Mouse (Mus musculus): Measurements from ENCODE around the gene 4921501E09Rik. TPM values are rescaled to one million over a fixed set of nuclear protein-coding genes. Genes with fewer than 3 reads are reported as not detected.

Gene 4921501E09Rik
- not detected in 2 replicates for polyA plus RNA-seq (2014; fragmentation: Nextera tagmentation; extraction: Ambion mirVana)

DNA sequence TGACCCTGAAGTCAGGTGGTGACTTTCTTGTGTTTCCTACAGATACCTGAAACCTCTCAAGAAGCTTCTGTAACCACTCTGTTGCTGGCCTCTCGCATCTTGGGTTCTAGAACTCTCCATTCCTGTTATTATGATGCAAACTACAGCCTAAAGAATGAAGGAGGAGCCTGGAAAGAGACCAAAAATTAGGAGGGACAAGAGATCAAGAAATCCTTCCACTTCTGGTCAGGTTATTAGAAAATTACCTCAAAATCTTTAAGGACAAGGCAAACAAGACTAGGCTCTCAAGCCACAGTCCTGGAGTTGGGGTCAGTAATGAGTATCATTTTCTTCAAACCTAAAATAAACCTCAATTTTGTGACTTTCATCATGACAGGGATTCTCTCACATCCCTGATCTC lies at the start of gene 4921501E09Rik:
TSS of gene 4921501E09Rik (minus strand) at position 101 of the 400 bp plus-strand sequence.
- H3K27ac ChIP-seq (ENCODE audit: low read depth), result no peak within 1 kb of the TSS
- no peak within 1 kb of the TSS for H3K4me2 ChIP-seq (ENCODE audit: low read length)
- ATAC-seq (replicated peaks; ENCODE audit: low FRiP score, low TSS enrichment, low read depth), result no peak
- H3K9ac ChIP-seq (ENCODE audit: low read length), result no peak within 1 kb of the TSS
- no peaks in the 10 kb centered on the region for H3K9me3 ChIP-seq (ENCODE audit: control insufficient read depth, low read length)
- no peaks in the 10 kb centered on the region for H3K4me1 ChIP-seq (replicated peaks; ENCODE audit: control insufficient read depth, insufficient read depth, low read length)
- DNase-seq (ENCODE audit: low spot score), result no peak
- H3K4me3 ChIP-seq (ENCODE audit: low read depth, low read length), result no peak within 1 kb of the TSS
- no peaks in the 10 kb centered on the region for H3K36me3 ChIP-seq (ENCODE audit: control insufficient read depth, insufficient read depth, low read length)
- WGBS, result 67% methylated on average over 1 of the region's 1 CpGs
- H3K27me3 ChIP-seq (replicated peaks; ENCODE audit: control insufficient read depth, insufficient read depth, low read length), result no peaks in the 10 kb centered on the region

DNA sequence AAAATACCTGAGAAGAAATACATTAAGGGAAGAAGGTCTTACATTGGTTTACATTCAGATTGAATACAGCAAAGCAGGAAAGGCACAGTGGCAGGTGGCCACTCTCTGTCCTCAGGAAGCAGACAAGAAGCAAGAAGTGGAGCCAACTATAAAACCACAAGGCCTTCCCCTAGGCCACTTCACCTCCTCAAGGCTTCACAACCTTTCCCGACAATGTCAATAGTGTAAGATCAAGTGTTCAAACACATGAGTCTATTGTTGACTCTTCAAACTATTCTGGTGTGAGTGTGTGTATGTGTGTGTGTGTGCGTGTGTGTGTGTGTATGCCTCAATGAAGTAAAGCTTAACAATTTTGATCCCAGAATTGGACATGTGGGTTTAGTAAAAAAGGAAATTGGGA lies 29.5 kb upstream of the 4921501E09Rik start:
- WGBS, result 89% methylated on average over 2 of the region's 2 CpGs
- no peak overlapping the region for H3K27ac ChIP-seq (ENCODE audit: low read depth)
- H3K9ac ChIP-seq (ENCODE audit: low read length), result no peak overlapping the region
- no peak overlapping the region for H3K4me3 ChIP-seq (ENCODE audit: low read depth, low read length)
- ATAC-seq (replicated peaks; ENCODE audit: low FRiP score, low TSS enrichment, low read depth), result no peak
- no peaks in the 10 kb centered on the region for H3K27me3 ChIP-seq (replicated peaks; ENCODE audit: control insufficient read depth, insufficient read depth, low read length)
- H3K36me3 ChIP-seq (ENCODE audit: control insufficient read depth, insufficient read depth, low read length), result no peaks in the 10 kb centered on the region
- H3K9me3 ChIP-seq (ENCODE audit: control insufficient read depth, low read length), result no peaks in the 10 kb centered on the region
- no peak overlapping the region for H3K4me2 ChIP-seq (ENCODE audit: low read length)
- peaks cover 6% of the 10 kb centered on the region; the same call in 1 of the 2 replicates for H3K4me1 ChIP-seq (replicated peaks; ENCODE audit: control insufficient read depth, insufficient read depth, low read length)
- no peak for DNase-seq (ENCODE audit: low spot score)

DNA sequence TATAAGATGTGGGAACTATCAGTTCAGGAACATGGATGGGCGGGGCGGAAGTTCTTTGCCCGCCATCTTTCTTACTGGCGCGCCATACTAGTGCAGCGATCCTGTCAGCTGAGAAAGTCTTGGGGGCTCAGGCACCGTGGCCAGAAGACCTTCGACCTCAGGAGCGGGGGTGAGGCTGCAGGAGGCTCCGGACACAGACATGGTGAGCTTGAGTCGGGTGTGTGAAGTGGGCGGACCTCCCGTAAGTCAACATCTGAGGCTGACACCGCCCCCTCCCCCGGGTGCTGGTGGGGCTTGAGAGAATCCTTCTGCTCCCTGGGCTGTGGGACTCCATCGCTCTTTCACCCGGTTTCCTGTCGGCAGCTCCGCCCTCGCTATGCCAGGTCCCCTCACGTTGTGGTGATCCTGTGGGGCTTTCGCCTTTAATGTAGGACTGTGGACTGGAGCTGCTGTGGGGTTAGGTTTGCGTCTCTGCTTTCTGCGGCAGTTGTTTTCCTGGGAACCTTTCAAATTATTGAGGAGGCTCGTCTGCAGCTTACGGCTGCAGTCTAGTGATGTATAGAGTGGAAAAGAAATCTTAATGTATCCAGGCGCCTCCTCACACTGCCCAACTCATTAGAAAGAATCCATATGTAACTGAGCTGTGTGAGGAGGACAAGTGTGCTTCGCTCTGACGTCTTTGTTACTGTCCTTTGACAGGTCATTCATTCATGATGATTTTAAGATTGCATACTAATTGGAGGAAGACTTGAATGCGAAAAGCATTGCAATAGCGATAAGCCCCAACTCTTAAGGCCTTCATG lies 24.7 kb upstream of the 4921501E09Rik start:
- Histone ChIP-seq H3K27me3 (replicated peaks; ENCODE audit: control insufficient read depth, insufficient read depth, low read length) (no peaks in the 10 kb centered on the region), H3K36me3 (ENCODE audit: control insufficient read depth, insufficient read depth, low read length) (no peaks in the 10 kb centered on the region), H3K4me1 (replicated peaks; ENCODE audit: control insufficient read depth, insufficient read depth, low read length) (peaks cover 13% of the 10 kb centered on the region; the same call in 1 of the 2 replicates), H3K27ac (ENCODE audit: low read depth) (peak overlapping the region; percentile 89), H3K4me3 (ENCODE audit: low read depth, low read length) (peak overlapping the region; percentile 74), H3K9me3 (ENCODE audit: control insufficient read depth, low read length) (no peaks in the 10 kb centered on the region), H3K9ac (ENCODE audit: low read length) (peak overlapping the region; percentile 69), H3K4me2 (ENCODE audit: low read length) (peak overlapping the region; percentile 59)
- 2% methylated on average over 31 of the region's 31 CpGs for WGBS
- peak; percentile 92 for DNase-seq (ENCODE audit: low spot score)
- peak; percentile 69 for ATAC-seq (replicated peaks; ENCODE audit: low FRiP score, low TSS enrichment, low read depth)

DNA sequence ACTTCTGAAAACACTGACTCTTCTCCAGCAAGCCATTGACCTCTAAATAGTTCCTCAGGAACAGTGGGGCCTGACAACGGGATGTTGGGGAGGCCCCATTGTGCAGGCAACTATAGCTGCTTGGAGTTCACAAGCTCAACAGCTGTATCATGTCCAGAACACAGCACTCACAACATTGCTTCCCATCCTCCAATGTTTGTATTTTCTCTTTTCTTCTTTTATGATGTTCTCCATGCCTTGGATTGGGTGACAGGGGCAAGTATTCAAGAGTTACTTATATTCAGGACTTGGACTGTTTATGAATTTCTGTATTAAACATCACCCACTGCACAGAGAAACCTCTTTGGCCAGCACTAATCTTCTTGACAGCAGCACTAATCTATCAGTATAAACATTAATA lies 23.8 kb upstream of the 4921501E09Rik start:
- H3K9me3 ChIP-seq (ENCODE audit: control insufficient read depth, low read length), result no peaks in the 10 kb centered on the region
- H3K4me3 ChIP-seq (ENCODE audit: low read depth, low read length), result no peak overlapping the region
- no peak for DNase-seq (ENCODE audit: low spot score)
- ATAC-seq (replicated peaks; ENCODE audit: low FRiP score, low TSS enrichment, low read depth), result no peak
- no peaks in the 10 kb centered on the region for H3K27me3 ChIP-seq (replicated peaks; ENCODE audit: control insufficient read depth, insufficient read depth, low read length)
- peaks cover 13% of the 10 kb centered on the region; the same call in 1 of the 2 replicates for H3K4me1 ChIP-seq (replicated peaks; ENCODE audit: control insufficient read depth, insufficient read depth, low read length)
- H3K27ac ChIP-seq (ENCODE audit: low read depth), result 0 out of 2 replicates have a peak overlapping the region, but pooled peaks have one; percentile 89
- no peak overlapping the region for H3K9ac ChIP-seq (ENCODE audit: low read length)
- no peaks in the 10 kb centered on the region for H3K36me3 ChIP-seq (ENCODE audit: control insufficient read depth, insufficient read depth, low read length)
- 74% methylated on average over 1 of the region's 1 CpGs for WGBS
- peak overlapping the region; percentile 59; the same call in 1 of the 2 replicates for H3K4me2 ChIP-seq (ENCODE audit: low read length)

DNA sequence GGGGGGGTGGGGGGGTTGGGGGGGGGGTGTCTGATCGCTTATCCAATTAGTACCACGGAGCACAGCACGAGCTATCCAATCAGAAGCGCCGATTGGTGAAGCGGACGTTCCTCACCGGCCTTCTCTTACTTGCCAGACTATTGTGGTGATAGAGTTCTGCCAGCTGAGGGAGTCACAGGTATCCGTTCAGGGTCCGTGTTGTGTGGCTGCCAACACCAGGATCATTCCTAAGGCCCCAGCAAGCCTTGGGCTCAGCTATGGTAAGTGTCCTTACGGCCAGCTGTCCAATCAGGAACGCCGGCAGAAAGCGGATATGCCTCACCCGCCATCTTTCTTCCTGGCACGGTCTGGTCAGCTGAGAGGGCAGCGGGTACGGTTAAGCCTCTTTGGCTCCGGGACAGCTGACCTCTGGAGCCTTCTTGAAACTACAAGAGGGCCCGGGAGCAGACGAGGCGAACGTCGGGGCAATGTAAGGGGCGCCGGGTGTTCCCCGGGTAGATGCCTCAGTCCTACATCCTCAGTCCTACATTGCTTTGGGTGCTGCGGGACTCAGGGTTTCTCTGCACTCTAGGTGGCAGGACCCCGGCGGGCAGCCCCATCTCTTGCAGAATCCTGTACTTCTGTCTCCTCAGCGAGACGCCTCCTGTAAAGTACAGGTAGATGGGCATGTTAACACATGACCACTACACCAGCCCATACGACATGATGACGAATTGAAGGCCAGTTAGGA lies 21.5 kb upstream of the 4921501E09Rik start, which contains the start of gene Zfp563:
TSS of gene Zfp563 (plus strand) at position 91 of the 730 bp plus-strand sequence.
- WGBS, result 3% methylated on average over 34 of the region's 34 CpGs

DNA sequence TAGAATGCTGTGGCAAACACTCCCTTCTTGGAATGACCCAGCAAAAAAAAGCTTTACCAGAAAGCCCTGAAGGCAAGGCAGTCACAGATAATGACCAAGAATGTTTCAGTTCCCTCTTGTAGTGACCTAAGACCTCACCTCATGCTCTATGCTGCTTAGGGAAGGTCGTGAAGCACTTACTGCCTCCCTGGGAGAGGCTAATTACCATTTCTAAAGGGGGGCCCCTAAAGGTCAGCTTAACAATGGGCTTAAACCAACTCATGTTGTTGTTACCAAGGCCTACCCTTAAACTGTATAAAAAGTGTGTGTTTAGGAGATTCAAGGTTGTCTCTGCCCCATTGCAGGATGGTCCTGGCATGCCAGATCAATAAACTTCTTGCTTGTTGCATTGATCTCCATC lies 4.9 kb downstream of the 4921501E09Rik start:
- no peak overlapping the region for H3K4me3 ChIP-seq (ENCODE audit: low read depth, low read length)
- H3K4me2 ChIP-seq (ENCODE audit: low read length), result no peak overlapping the region
- WGBS, result 0% methylated on average over 1 of the region's 1 CpGs
- no peak overlapping the region for H3K27ac ChIP-seq (ENCODE audit: low read depth)
- H3K9me3 ChIP-seq (ENCODE audit: control insufficient read depth, low read length), result no peaks in the 10 kb centered on the region
- no peaks in the 10 kb centered on the region for H3K27me3 ChIP-seq (replicated peaks; ENCODE audit: control insufficient read depth, insufficient read depth, low read length)
- no peaks in the 10 kb centered on the region for H3K36me3 ChIP-seq (ENCODE audit: control insufficient read depth, insufficient read depth, low read length)
- no peak for DNase-seq (ENCODE audit: low spot score)
- no peaks in the 10 kb centered on the region for H3K4me1 ChIP-seq (replicated peaks; ENCODE audit: control insufficient read depth, insufficient read depth, low read length)
- no peak overlapping the region for H3K9ac ChIP-seq (ENCODE audit: low read length)
- no peak for ATAC-seq (replicated peaks; ENCODE audit: low FRiP score, low TSS enrichment, low read depth)

More for the DNA sequence above, 21.5 kb upstream of the 4921501E09Rik start, which contains the start of gene Zfp563:
- Histone ChIP-seq H3K36me3 (ENCODE audit: control insufficient read depth, insufficient read depth, low read length) (no peaks in the 10 kb centered on the region), H3K27me3 (replicated peaks; ENCODE audit: control insufficient read depth, insufficient read depth, low read length) (no peaks in the 10 kb centered on the region), H3K9ac (ENCODE audit: low read length) (peak within 1 kb of the TSS; percentile 68), H3K4me3 (ENCODE audit: low read depth, low read length) (peak within 1 kb of the TSS; percentile 74), H3K9me3 (ENCODE audit: control insufficient read depth, low read length) (no peaks in the 10 kb centered on the region), H3K4me1 (replicated peaks; ENCODE audit: control insufficient read depth, insufficient read depth, low read length) (peaks cover 13% of the 10 kb centered on the region; the same call in 1 of the 2 replicates), H3K27ac (ENCODE audit: low read depth) (peak within 1 kb of the TSS; percentile 87), H3K4me2 (ENCODE audit: low read length) (peak within 1 kb of the TSS; percentile 74)
- DNase-seq (ENCODE audit: low spot score) (peak; percentile 94), ATAC-seq (replicated peaks; ENCODE audit: low FRiP score, low TSS enrichment, low read depth) (peak; percentile 89)

DNA sequence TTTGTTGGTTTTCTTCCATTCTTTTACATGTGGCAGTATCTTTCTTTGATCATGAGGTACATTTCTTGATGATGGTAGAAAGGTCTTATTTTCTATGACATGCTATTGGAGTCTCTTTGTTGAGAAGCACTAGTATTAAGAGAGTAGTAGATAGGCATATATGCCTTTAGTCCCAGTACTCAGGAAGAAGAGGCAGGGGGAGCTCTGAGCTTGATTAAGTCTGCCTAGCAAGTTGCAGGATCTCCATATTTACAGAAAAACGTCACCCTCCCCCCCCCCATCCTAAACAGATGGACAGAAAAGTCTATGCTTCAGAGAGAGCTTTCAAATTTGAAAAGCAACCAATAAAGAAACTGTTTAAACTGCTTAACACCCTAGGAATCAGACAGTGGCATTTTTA lies 9.1 kb downstream of the 4921501E09Rik start:
- ATAC-seq (replicated peaks; ENCODE audit: low FRiP score, low TSS enrichment, low read depth) (no peak), DNase-seq (ENCODE audit: low spot score) (no peak)
- Histone ChIP-seq H3K4me3 (ENCODE audit: low read depth, low read length) (no peak overlapping the region), H3K27ac (ENCODE audit: low read depth) (no peak overlapping the region), H3K4me1 (replicated peaks; ENCODE audit: control insufficient read depth, insufficient read depth, low read length) (no peaks in the 10 kb centered on the region), H3K36me3 (ENCODE audit: control insufficient read depth, insufficient read depth, low read length) (no peaks in the 10 kb centered on the region), H3K9ac (ENCODE audit: low read length) (no peak overlapping the region), H3K4me2 (ENCODE audit: low read length) (no peak overlapping the region), H3K27me3 (replicated peaks; ENCODE audit: control insufficient read depth, insufficient read depth, low read length) (no peaks in the 10 kb centered on the region), H3K9me3 (ENCODE audit: control insufficient read depth, low read length) (no peaks in the 10 kb centered on the region)
- WGBS, result 7% methylated on average over 1 of the region's 1 CpGs

Measured in intestine, embryonic 14.5 days (tissue).